Mouse (Mus musculus) E14TG2a.4 (cell line): ENCODE results near the gene Myl7.

ENCODE experiments used
- CTCF ChIP-seq: conservative IDR thresholded peaks from 2 replicates; pipeline ENCODE4 v1.5.1; 2014; ENCODE audit warnings: low read length
- NANOG ChIP-seq: IDR thresholded peaks from 2 replicates; pipeline ENCODE4 v1.6.1; 2014; ENCODE audit warnings: borderline replicate concordance, low read length, mixed read lengths

- TF ChIP-seq CTCF (no peak), NANOG (no peak)
Measured at GRCm38 (mm10) chr11:5877921-5878526, 20.6 kb downstream of the Myl7 start, which contains the start of gene Pold2.
